In the genomic region with DNA sequence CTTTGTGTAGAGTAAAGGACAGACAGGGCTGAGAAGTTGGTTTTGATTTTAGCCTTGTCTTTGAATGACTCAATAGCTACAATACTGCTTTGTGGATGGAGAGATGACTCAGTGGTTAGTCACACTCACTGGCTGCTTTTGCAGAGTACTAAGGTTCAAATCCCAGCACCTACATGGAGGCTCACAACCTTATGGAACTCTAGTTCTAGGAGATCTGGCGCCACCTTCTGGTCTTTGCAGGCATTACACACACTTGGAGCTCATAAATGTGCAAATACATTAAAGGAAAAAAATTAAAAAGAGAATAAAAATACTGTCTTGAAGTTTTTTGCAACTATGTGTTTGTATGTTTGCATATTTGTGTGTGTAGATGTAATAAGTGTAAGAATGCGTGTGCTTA, we compare ENCODE assay signal across 9 mouse cellular contexts. TPM values are rescaled to one million over a fixed set of nuclear protein-coding genes. Genes with fewer than 3 reads are reported as not detected.
DNase-seq lines count a peak whose midpoint lies in the region; TF ChIP-seq lines count a peak whose summit lies in the region.
"Had no signal": no experiment of that assay in that cellular context is flagged by ENCODE, and none has a peak within 500 bp of the region (broad histone marks: within the 10 kb centered on the region; RNA-seq: fewer than 3 reads in every experiment).

No protein-coding gene starts in this region.

- WGBS in thymus, adult 2 months, result 83% methylated on average over 2 of the region's 2 CpGs

- no peak for TF ChIP-seq POLR2A in thymus, adult 2 months (IDR thresholded peaks at IDR 0.05; ENCODE audit: control insufficient read depth, extremely low read depth, insufficient read depth, low read length, poor library complexity)

- H3K4me1 ChIP-seq in thymus, adult 2 months (replicated peaks; ENCODE audit: control insufficient read depth, insufficient read depth, low read length), result peaks cover 9% of the 10 kb centered on the region

- peak; percentile 8 to 11 for DNase-seq in adrenal gland, postnatal 36 days
- DNase-seq in adrenal gland, postnatal 25 days, result no peak
- DNase-seq in lung, postnatal 10 days, result peak; percentile 29
- DNase-seq in lung, adult 18-20 months, result no peak
- DNase-seq in hindlimb bud, embryonic 11.5 days (ENCODE audit: extremely low spot score, low read depth, low spot score), result peak; percentile 6
- DNase-seq in thymus, adult 2 months, result peak; percentile 66
- DNase-seq in ovary, postnatal 14 days (ENCODE audit: low spot score), result no peak
- no peak for DNase-seq in cerebellum, adult 11-12 months

- no peaks in the 10 kb centered on the region for H3K27me3 ChIP-seq in thymus, adult 2 months (ENCODE audit: control insufficient read depth, insufficient read depth, low read length)

- no peak overlapping the region for H3K4me3 ChIP-seq in thymus, adult 2 months (ENCODE audit: control insufficient read depth, insufficient read depth, low read length)

- TF ChIP-seq CTCF in thymus, adult 2 months (IDR thresholded peaks at IDR 0.05; ENCODE audit: borderline replicate concordance, control insufficient read depth, extremely low read depth, insufficient read depth, low read length, poor library complexity), result no peak

- peaks cover 34% of the 10 kb centered on the region for H3K36me3 ChIP-seq in thymus, adult 2 months (ENCODE audit: control insufficient read depth, insufficient read depth, low read length)

- no peak overlapping the region for H3K27ac ChIP-seq in thymus, adult 2 months (ENCODE audit: control insufficient read depth, insufficient read depth, low read length)

RNA-seq across cellular contexts. Expression of a gene that starts 39.9 kb away (rescaled TPM):
- total RNA-seq in adrenal gland, postnatal 36 days (2021), result not detected
- 0.12 and 0.67 TPM in 2 replicates for total RNA-seq in adrenal gland, postnatal 25 days (2021)
- 0.16 and 0.80 TPM in 2 replicates for polyA plus RNA-seq in thymus, adult 2 months (2012; rRNA removed)
- total RNA-seq: heart, postnatal 10 days had no signal

RNA-seq across cellular contexts. Expression of a gene that starts 41.4 kb away (rescaled TPM):
- 10 to 100 TPM; 69.8 to 75.3 TPM for total RNA-seq in adrenal gland, postnatal 36 days (2021)
- 72.4 and 74.7 TPM in 2 replicates for total RNA-seq in adrenal gland, postnatal 25 days (2021)
- polyA plus RNA-seq in thymus, adult 2 months (2012; rRNA removed), result 27.8 and 33.5 TPM in 2 replicates

Comparison
In these comparisons a context has a peak if more than half of its experiments do, and no peak if none do; other contexts are left out.
1. DNase-seq: peak in adrenal gland, postnatal 36 days (2 of 2), lung, postnatal 10 days (single experiment), hindlimb bud, embryonic 11.5 days (single experiment) and thymus, adult 2 months (single experiment); none in adrenal gland, postnatal 25 days (single experiment), lung, adult 18-20 months (0 of 2), ovary, postnatal 14 days (single experiment) and cerebellum, adult 11-12 months (single experiment).